Mouse (Mus musculus) CH12.LX (cell line): ENCODE data around the gene Sorcs3.

Source experiments
- MXI1 ChIP-seq: IDR thresholded peaks from 2 replicates; pipeline ENCODE4 v1.6.1; 2011; ENCODE audit warnings: mild to moderate bottlenecking, low read depth, low read length, improper control_type of control experiment
- USF1 ChIP-seq: IDR thresholded peaks from 2 replicates; pipeline ENCODE4 v1.6.1; 2014; ENCODE audit warnings: low read depth, mild to moderate bottlenecking, inconsistent platforms, low read length, improper control_type of control experiment
- ZNF384 ChIP-seq: IDR thresholded peaks from 2 replicates; pipeline ENCODE4 v1.6.1; 2012; ENCODE audit warnings: low read depth, low read length, improper control_type of control experiment, inconsistent platforms

GRCm38 (mm10) chr19:48237786-48238372 lies 32.1 kb downstream of the Sorcs3 start:
- TF ChIP-seq USF1 (no peak), MXI1 (no peak), ZNF384 (no peak)
